Mouse (Mus musculus): ENCODE results near the gene Rfx7.
"Not testable (repeated sequence)": the region's sequence is repeated elsewhere in the genome, so short reads cannot be mapped to it uniquely, and the experiment has no call there.

Gene Rfx7

DNA sequence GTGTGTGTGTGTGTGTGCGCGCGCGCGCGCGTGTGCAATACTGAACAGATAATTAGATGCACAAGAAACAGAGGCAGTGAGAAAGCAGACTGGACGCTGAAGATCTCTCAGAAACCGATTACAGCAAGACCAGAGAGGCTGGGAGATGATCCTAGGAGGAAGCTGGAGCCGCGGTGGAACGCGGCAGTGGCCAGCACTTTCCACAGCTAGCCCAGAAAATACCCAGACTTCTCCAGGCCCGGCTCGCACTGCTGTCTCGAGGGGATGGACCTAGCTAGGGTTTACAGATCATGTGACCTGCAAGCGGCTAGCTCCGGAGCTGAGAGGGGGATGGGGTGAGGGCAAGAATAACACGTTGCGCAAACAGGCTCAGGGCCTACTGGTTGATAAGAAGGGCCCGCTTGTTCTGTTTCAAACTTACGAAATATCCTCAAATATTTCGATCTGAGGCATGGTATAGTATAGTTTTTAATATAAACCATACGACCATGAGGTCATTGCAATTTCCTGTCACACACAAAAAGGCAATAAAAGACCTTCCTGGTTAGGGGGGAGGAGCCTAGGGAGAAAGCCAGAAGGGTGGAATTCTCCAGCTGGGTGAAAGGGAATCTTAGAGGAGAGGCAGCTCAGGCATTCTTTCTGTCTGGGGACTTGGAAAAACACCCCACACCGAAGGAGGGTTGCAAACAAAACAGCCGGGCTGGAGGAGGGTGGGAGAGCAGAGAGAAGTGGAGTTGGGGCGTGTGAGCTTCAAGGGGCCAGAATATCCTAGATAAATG lies 108.0 kb downstream of the Rfx7 start:
- in situ Hi-C loops (cut with MboI, MseI), result no loop called here

DNA sequence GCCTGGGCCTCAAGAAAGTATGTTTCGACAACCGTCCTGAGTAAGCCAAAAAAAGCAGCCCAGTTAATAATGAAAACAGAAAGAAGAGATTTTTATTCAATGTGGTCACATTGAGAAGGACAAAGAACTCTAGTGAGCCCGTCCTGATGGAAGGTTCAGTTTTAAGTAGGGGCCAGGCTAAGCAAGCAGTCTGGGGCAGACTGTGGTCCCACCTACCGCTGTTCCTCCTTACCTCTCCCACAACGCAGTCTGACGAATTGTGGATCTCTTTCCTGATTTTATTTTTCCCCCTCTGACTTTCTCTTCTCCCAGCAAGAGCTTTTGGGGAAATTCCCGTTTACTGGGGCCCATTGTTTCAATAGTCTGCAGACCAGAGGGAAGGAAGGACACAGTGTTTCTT lies 108.6 kb downstream of the Rfx7 start:
- in situ Hi-C loops (cut with MboI, MseI), result no loop called here

DNA sequence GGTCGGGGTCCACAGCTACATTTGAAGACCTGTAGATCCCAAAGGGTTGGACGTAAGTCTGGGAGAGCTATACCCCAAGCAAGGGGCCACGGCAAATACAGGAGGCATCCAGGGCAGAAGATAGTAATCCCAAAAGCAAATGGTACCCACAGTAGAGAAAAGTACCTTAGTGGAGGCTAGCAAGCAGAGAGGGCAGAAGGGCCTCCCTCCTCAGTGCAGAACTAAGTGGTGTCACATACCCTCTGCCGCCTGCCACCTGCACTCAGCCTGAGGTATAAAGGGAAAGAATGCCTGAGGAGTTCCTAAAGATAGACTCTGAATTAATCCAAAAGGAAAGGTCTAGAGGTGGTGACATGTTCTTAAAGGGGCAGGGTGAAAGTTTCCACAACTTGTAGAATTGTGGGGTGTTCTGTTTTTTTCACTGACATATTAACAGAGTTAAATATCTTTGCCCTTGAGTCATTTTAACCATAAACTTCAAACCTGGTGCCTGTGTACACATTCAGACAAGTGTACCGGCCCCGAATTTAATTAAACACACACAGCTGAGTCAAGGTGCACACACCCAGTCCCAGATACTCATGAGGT lies 109.1 kb downstream of the Rfx7 start:
- in situ Hi-C loops (cut with MboI, MseI), result no loop called here

DNA sequence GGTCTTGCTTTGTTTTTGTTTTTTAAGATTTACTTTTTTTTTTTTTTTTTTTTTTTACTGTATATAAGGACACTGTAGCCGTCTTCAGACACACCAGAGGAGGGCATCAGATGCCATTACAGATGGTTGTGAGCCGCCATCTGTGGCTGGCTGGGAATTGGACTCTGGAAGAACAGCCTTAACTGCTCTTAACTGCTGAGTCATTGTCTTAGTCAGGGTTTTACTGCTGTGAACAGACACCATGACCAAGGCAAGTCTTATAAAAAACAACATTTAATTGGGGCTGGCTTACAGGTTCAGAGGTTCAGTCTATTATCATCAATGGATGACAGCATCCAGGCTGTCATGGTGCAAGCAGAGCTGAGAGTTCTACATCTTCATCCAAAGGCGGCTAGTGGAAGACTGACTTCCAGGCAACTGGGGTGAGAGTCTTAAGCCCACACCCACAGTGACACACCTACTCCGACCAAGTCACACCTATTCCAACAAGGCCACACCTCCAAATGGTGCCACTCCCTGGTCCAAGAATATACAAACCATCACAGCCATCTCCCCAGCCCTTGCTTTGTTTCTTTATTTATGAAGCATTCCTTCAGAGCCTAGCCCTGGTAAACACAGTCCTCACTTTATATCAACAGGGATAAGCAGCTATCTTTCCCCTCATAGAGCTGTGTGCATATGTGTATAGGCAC lies 110.9 kb downstream of the Rfx7 start:
- in situ Hi-C loops (cut with MboI, MseI), result not testable (repeated sequence)

DNA sequence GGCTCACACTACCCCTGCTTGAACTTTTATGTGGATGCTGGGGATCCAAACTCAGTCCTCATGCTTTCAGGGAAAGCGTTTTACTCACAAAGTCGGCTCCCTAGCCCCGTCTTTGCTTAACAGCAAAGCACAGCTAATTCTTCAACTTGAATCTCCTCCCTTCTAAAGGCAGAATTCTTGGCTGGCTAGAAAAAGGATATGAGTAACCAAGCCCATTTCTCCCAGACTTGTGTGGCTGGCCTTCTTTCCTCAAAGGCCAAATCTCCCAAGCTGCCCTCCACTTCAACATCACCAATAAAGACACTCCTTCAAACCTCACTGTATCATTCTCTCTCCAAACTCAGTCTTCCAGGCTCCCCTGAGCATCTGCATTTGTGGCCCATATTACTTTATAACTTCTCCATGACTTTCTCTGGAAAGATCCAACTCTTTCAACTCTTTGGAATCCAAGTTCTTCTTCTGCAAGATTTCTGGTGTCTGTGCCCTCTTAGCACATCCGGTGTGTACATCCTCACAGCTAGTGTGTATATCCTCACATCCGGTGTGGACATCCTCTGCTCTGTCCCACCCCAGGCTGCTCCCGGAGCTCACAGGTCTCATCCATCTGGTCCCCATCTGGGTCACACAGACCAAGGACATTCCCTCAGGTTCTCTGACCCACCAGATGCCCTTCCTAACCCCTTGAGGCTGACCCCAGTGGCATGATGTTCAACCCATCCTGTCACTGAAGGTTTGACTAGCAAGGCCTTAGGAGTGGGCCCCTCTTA lies 111.8 kb downstream of the Rfx7 start:
- in situ Hi-C loops (cut with MboI, MseI), result no loop called here

DNA sequence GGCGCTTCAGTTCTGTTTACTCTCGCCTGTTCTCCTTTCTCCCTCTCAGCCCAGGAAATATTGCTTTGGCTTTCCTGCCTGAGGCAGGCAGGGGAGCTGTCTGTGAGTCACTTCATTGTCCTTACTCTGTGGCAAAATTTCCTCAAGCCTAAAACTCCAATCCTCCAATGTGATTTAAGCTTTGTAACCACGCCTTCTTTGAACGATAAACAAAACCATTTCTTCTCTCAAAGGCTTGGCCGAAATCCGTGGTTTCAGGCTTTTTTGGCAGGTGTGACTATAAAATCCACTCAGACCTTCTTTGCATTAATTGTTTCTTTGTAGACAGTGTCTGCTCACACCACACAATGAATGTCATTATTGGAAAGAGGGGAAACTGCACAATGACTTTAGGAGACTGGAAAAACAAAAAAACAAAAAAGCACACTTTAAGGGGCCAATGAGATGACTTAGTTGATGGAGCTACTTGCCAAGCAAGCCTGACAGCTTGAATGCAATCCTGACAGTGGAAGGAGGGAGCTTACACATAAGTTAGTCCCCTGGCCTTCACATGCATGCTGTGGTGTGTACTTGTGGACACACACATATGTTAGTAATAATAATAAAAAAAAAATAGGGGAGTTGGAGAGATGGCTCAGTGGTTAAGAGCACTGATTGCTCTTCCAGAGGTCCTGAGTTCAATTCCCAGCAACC lies 112.5 kb downstream of the Rfx7 start:
- in situ Hi-C loops (cut with MboI, MseI), result no loop called here

DNA sequence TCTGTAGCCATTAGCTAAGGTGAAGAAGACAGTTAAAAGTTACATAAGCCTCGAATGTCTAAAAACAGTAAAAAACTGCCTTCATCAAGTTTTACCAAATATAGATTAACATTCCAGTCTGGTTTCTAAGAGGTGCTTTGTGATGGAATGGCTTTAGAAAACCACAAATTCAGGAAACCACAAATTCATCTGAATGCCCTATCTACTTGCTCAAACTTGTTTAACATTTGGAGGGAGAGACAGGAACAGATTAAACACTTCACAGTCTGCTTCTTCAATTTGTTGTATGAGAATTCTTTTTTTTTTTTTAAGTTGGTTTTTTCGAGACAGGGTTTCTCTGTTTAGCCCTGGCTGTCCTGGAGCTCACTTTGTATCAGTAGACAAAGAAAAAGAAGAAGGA lies 117.7 kb downstream of the Rfx7 start:
- in situ Hi-C loops (cut with MboI, MseI), result no loop called here

DNA sequence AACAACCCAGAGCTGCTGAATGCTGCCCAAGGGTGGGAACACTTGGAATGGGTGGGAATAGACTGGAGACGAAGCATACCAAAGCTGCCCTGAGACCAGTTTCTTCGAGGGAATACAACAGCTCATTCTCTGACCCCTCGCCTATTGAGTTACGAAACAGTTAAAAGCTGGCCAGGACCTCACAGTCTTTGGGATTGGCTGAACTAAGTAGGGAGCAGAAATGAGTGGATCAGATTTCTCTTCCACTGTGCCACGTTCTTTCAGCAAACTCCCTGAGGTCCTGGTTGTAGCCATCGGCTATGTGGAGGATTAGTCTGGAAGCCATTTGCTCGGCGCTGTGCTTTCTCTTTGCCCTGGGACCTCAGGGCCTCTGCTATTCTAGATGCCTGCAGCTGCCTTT lies 120.9 kb downstream of the Rfx7 start:
- in situ Hi-C loops (cut with MboI, MseI), result no loop called here

DNA sequence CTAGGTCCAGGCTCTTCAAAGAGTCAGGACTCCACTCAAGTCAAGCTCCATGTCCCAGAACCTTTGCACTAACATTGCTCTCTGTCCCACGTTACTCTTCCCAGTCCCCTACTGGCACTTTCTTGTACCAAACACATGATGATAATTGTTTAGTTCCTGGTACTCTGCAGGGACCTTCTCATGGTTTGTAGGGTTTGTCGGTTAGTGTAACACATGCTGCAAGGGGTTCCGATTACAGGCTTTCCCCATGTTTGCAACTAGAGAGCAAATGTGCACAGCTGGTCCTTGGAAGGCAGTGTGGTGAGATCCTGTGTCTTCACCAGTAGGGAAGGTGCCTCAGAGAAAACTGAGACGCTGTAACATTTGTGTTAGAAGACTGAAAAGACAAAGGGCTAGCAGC lies 121.5 kb downstream of the Rfx7 start:
- in situ Hi-C loops (cut with MboI, MseI), result no loop called here

DNA sequence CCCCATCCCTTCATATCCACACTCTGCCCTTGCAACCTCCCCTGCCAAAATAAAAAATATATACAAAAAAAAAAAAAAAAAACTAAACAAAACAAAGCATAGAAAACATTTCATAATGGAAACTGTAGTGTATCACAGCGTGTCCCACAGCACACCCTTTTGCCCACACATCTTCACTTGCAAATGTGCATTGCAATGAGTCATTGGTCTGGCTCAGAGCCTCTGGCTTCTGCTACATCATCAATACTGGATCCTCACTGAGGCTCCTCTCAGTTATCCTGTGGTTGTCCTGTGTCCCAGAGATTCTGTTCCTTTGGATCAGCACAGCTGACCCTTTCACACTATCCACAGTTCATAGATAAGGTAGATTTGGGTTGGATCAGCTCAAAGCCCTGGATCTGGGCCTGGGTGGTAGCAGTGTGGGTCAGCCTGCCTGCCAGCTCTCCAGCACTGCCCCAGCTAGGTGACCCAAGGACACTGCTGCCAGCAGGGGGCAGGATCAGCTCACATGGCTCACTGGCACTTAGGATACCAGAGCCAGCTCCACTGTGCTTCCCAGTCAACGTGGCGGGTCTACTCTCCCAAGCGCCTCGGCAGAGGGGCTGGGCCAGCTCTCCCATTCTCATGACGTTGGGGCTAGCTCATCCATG lies 122.7 kb downstream of the Rfx7 start:
- in situ Hi-C loops (cut with MboI, MseI), result no loop called here

DNA sequence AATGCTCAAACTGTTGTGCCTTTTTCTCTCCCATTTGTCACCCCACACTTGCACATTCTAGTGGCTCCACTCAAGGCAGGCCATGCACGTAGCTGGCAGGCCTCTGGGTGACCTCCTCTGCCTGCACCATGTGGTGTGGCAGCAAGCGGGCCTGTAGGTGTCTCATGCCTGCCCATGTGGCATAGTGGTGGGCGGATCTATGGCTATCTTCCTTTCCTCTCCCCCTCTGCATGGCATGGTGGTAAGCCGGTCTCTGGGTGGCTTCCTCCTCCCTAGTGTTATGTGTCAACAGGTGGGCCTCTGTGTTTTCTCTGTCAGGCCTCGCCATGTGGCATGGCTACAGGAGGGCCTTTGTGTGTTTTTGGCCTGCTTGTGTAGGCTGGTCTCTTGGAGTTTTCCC lies 123.6 kb downstream of the Rfx7 start:
- in situ Hi-C loops (cut with MboI, MseI), result no loop called here

DNA sequence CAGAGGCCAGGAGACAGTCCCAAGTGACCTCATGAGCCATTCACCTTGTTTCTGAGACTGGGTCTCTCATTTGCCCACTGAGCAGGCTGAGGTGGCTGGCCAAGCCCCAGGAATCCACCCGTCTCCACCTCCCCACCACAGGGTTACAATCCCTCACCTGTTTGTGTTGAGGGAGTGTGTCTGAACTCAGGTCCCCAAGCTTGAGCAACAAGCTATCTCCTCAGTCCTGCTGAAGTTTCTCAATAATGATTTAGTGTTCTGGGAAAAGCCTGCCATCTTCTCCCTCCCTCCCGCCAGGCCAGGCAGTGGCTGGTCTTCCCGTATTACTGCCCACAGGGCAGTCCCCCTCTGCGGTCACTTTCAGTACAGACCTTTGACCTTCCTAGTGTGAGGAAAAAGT lies 124.5 kb downstream of the Rfx7 start:
- in situ Hi-C loops (cut with MboI, MseI), result no loop called here

DNA sequence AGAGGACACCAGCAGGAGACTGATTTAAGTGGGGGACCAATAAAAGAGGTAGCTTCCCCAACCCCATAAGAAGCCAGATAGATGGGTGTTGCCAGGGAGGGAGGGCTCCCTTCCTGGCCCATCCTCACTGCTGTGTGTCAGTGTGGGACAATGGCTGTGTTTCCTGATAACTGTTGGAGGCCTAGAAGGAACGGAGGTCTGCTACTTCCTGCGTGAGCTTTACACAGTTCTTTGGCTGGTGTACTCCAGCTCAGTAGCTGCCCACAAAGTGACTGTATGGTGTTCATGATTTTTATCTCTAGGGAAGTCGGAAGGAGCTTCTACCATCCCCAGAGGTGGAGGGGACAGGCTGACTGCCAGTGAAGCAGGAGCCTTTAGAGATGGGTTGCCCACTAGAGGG lies 124.9 kb downstream of the Rfx7 start:
- in situ Hi-C loops (cut with MboI, MseI), result no loop called here

DNA sequence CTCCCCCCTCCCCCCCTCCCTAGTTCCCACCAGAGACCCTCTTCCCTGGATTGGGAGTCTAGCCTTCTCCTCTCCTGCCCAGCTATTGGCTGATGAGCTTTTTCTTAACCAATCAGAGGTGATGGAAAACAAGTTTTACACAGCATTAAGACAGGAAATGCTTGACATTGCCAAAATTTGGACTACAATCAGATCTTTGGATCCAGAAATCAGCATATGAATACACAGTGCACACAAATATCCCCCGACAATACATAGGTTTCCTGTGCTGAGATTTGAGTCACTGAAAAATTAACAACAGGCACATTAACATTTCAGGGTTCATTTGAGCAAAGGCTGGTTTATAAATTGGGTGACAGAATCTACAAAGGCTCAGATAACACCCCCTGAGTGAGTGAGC lies 125.7 kb downstream of the Rfx7 start:
- in situ Hi-C loops (cut with MboI, MseI), result no loop called here

DNA sequence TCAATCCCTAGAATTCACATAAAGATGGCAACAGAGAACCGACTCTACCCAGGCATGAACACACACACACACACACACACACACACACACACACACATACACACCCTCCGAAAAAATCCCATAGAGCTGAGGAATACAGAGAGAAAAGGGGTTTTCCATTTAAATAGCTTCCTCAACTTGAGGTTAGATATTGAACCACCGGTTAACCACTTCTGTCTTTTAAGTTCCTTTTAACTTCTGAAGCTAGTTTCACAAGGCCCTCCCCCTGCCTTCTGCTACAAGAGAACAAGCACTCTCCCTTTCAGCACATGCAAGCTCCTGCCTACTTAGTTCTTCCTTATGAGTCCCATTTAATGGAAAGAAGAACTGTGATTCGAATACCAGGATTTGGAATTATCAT lies 128.1 kb downstream of the Rfx7 start:
- in situ Hi-C loops (cut with MboI, MseI), result no loop called here

DNA sequence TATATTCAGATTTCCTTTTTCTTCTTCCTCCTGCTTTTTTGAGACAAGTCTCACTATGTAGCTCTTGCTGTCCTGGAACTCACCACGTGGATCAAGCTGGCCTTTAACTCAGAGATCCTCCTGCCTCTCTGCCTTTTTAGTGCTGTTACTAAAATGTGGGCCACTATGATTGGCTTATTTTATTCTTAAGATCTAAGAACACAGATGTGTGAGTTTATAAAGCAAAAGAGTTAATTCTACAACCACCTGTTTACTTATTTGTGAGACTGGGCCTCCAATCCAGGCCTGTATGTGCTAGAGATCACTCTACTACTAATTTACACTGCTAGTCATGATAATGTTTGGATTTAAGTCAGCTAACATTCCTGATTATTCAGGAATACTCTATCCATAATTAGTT lies 128.9 kb downstream of the Rfx7 start:
- in situ Hi-C loops (cut with MboI, MseI), result no loop called here

DNA sequence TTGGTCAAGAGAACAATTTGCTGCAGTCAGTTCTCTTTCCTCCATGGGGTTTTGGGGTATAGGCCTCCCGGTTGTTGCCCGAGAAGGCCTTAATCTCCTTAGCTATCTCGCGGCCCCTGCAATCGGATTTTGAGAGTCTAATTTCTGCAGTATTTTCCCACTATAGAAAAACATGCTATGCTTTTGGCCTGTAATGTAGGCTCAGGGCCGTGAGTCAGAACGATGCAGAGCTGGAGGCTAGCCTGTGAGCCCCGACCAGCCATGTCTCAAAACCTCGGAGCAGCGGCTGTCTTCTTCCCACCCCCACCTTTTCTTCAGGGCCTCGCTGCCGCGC lies 129.5 kb downstream of the Rfx7 start:
- in situ Hi-C loops (cut with MboI, MseI), result no loop called here

DNA sequence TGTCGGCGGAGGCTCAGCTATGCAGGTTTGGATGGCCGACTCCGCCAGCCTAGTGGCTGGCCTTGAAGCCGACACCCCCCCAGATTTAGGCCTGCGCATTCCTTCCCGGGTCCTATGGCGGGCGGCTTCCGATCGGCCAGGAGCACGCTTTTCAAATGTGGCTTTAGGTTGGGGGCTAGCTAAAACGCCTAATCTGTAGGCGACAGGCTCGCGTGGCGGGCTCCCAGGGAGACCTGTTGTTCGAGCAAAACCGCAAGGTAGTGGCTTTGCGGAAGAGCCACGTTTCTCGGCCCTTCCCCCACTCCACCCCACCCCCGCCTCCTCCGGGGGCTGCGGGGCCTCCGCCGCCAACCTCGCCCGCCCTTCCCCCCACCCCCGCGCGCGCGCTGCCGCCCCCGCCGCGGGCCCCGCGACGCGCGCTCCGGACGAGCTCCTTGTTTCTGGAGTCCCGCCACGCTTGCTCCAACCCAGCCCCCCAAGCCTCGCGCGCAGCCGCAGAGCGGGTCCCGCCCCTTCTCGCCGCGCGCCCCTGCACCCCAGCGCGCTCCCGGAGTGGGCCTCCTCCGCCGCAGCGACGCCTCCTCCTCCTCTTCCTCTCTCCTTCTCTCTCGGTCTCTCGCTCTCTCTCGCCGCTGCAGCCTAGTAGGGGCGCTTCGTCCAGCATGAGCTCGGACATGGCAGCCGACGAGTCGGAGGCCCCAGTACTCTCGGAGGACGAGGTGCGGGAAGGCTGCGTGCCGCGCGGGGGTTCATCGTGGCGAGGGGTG lies 130.0 kb downstream of the Rfx7 start, which contains the start of gene Nedd4:
TSS of gene Nedd4 (plus strand) at position 452 of the 767 bp plus-strand sequence.
- in situ Hi-C loops (cut with MboI, MseI), result no loop called here

DNA sequence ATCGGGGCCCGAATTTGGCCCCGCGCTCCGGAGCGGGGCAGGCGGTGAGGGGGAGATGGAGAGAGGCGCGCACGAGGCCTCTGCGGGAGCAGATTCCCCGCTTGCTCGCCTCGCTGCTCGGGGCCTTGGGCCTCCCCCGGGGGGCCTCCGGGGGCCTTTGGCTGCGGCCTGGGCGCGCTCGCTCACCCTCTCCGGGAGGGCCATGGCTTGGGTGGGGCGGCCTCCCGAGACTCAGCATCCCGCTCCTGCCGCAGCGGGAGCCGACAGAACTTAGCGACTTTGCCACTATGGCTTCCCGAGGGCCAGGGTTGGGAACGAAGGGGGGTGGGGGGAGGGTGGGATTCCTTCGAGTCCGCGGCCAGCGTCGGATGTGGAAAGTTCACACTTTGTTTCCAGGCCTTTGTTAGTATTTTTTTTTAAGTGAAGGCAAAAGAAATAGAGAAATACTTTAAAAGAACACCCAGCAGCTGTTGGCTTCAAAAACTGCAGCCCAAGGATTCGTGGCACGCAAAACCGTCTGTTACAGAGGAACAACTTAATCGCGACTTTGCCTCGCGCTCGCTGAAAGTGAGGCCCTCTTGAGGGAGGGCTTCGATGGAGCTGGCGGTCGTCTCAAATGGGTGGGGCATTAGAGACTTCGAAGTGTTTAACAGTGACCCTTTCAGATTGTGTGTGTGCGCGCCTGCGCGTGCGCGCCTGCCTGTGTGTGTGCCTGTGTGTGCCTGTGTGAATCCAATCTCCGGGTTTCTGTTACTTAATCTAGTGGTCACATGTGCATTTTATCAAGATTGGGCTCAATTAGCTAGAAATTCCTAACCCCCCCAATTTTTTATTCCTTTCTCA lies 130.9 kb downstream of the Rfx7 start:
- in situ Hi-C loops (cut with MboI, MseI), result no loop called here

DNA sequence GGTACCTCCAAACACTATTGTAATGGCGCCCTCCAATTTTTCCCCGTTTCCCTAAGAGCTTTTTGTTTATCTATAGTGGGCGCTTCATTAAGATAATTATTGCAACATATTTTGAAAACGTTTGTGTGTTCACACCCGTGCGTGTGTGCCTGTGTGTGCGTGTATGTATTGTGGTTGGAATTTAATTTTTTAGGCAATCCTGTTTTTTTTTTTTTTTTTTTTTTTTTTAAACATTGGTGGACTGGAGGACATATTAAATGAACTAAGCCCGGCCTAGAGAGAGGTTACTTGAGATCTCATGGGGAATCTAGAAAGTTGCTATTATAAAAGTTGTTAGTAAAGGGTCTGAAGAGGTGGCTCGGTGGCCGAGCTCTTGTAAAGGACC lies 131.5 kb downstream of the Rfx7 start:
- in situ Hi-C loops (cut with MboI, MseI), result no loop called here
